Comparison of ENCODE assay signal across 13 mouse cellular contexts in genomic region chr6:72993054-72993687, GRCm38 (mm10). TPM values are rescaled to one million over a fixed set of nuclear protein-coding genes. Genes with fewer than 3 reads are reported as not detected.
DNase-seq lines count a peak whose midpoint lies in the region; ATAC-seq and TF ChIP-seq lines count a peak whose summit lies in the region.
"Had no signal": no experiment of that assay in that cellular context is flagged by ENCODE, and none has a peak within 500 bp of the region (broad histone marks: within the 10 kb centered on the region; RNA-seq: fewer than 3 reads in every experiment).

No protein-coding gene starts in this region.

- H3K36me3 ChIP-seq in myocyte (ENCODE audit: control insufficient read depth, insufficient read depth) = no peaks in the 10 kb centered on the region
- no peaks in the 10 kb centered on the region for H3K36me3 ChIP-seq in hindbrain, embryonic 14.5 days (replicated peaks; ENCODE audit: control insufficient read depth, insufficient read depth)
- no peaks in the 10 kb centered on the region for H3K36me3 ChIP-seq in heart, adult 2 months (ENCODE audit: control insufficient read depth, insufficient read depth, low read length)
- H3K36me3 ChIP-seq: embryonic facial prominence, embryonic 15.5 days had no signal

- H3K4me3 ChIP-seq in myocyte = no peak overlapping the region
- H3K4me3 ChIP-seq in hindbrain, embryonic 14.5 days (replicated peaks; ENCODE audit: low read length) = no peak overlapping the region
- no peak overlapping the region for H3K4me3 ChIP-seq in heart, adult 2 months
- H3K4me3 ChIP-seq: embryonic facial prominence, embryonic 15.5 days had no signal

- no peak overlapping the region for H3K4me2 ChIP-seq in myocyte (ENCODE audit: low read depth)
- no peak overlapping the region for H3K4me2 ChIP-seq in hindbrain, embryonic 14.5 days (replicated peaks)
- H3K4me2 ChIP-seq: embryonic facial prominence, embryonic 15.5 days; heart, embryonic 11.5 days had no signal

- H3K27me3 ChIP-seq in myocyte (ENCODE audit: control insufficient read depth, insufficient read depth, insufficient read length) = no peaks in the 10 kb centered on the region
- no peaks in the 10 kb centered on the region for H3K27me3 ChIP-seq in hindbrain, embryonic 14.5 days (ENCODE audit: control insufficient read depth, insufficient read depth, low read length)
- no peaks in the 10 kb centered on the region for H3K27me3 ChIP-seq in heart, adult 2 months (ENCODE audit: control insufficient read depth, insufficient read depth, low read length)
- H3K27me3 ChIP-seq: embryonic facial prominence, embryonic 15.5 days had no signal

- no peaks in the 10 kb centered on the region for H3K4me1 ChIP-seq in hindbrain, embryonic 14.5 days (replicated peaks; ENCODE audit: control insufficient read depth, insufficient read depth, low read length)
- H3K4me1 ChIP-seq in heart, adult 2 months (ENCODE audit: control insufficient read depth, insufficient read depth, low read length) = no peaks in the 10 kb centered on the region; the same call in 1 of the 2 replicates

- ATAC-seq in common myeloid progenitor, adult 5-6 weeks (replicated peaks; ENCODE audit: low read depth, poor library complexity, severe bottlenecking) = peak; percentile 55
- ATAC-seq in hindbrain, embryonic 14.5 days (ENCODE audit: low FRiP score) = no peak

- intact Hi-C loops in heart, adult 2 months (cut with DNase I) = no loop called here

- TF ChIP-seq POLR2A in myocyte (IDR thresholded peaks at IDR 0.05; ENCODE audit: insufficient read length, low read depth) = no peak
- no peak for TF ChIP-seq POLR2A in heart, adult 2 months (IDR thresholded peaks at IDR 0.05; ENCODE audit: insufficient read depth, low read depth, low read length)

- no peaks in the 10 kb centered on the region for H3K79me2 ChIP-seq in myocyte (ENCODE audit: control insufficient read depth, insufficient read depth)
- no peaks in the 10 kb centered on the region for H3K79me2 ChIP-seq in heart, adult 2 months (replicated peaks; ENCODE audit: control insufficient read depth, insufficient read depth, low read length)

- no peak for TF ChIP-seq CTCF in heart, adult 2 months (IDR thresholded peaks at IDR 0.05)

- H3K27ac ChIP-seq in hindbrain, embryonic 14.5 days = no peak overlapping the region
- no peak overlapping the region for H3K27ac ChIP-seq in heart, adult 2 months
- H3K27ac ChIP-seq: embryonic facial prominence, embryonic 15.5 days had no signal

- H3K9me3 ChIP-seq in hindbrain, embryonic 14.5 days (ENCODE audit: control insufficient read depth, low read length) = no peaks in the 10 kb centered on the region
- H3K9me3 ChIP-seq: embryonic facial prominence, embryonic 15.5 days had no signal

- no peak overlapping the region for H3ac ChIP-seq in myocyte (ENCODE audit: control insufficient read depth, insufficient read length)

- no peak overlapping the region for H3K9ac ChIP-seq in hindbrain, embryonic 14.5 days
- no peak overlapping the region for H3K9ac ChIP-seq in heart, adult 2 months (ENCODE audit: low read depth, low read length)
- H3K9ac ChIP-seq: embryonic facial prominence, embryonic 15.5 days had no signal

- DNase-seq in spleen, adult 12 weeks (ENCODE audit: low spot score) = peak; percentile 7
- no peak for DNase-seq in spleen, postnatal 14 days (ENCODE audit: low spot score in 2 of 2)
- peak; percentile 82 for DNase-seq in thymus, postnatal 25 days
- DNase-seq in right cerebral cortex, postnatal 25 days = no peak
- DNase-seq in hindbrain, embryonic 14.5 days (ENCODE audit: low spot score) = no peak
- DNase-seq in heart, adult 2 months = no peak
- DNase-seq: cerebellum, postnatal 10 days; kidney, adult 8-10 months; lung, postnatal 14 days had no signal

- TF ChIP-seq EP300 in heart, adult 2 months (IDR thresholded peaks at IDR 0.05; ENCODE audit: insufficient read depth, low read depth, low read length) = no peak

- WGBS in hindbrain, embryonic 14.5 days = 84% methylated on average over 8 of the region's 8 CpGs
- 62% methylated on average over 8 of the region's 8 CpGs for WGBS in heart, adult 2 months

TF ChIP-seq in myocyte, 11 proteins besides CTCF, POLR2A, EP300 and RAD21:
- TF ChIP-seq MYOG (IDR thresholded peaks at IDR 0.05; ENCODE audit: control insufficient read depth in 1 of 3, insufficient read depth in 1 of 3, insufficient read length in 2 of 3, low read depth in 2 of 3) (peak in 2 of 3 experiments; percentile 63 to 80), REST (IDR thresholded peaks at IDR 0.05; ENCODE audit: insufficient read depth, insufficient read length) (no peak), MYOD1 (IDR thresholded peaks at IDR 0.05; ENCODE audit: control insufficient read depth in 1 of 3, insufficient read length in 2 of 3, low read depth in 2 of 3) (peak in 2 of 3 experiments; percentile 56 to 76)

RNA-seq across cellular contexts. Expression of gene Tmsb10, which starts 34.6 kb away (rescaled TPM):
- total RNA-seq in common myeloid progenitor, adult 5-6 weeks (2017) = 567 and 716 TPM in 2 replicates
- 6,677 TPM for polyA plus RNA-seq in myocyte (2012; fragmentation: generic; extraction: Trizol)
- polyA plus RNA-seq in hindbrain, embryonic 14.5 days (2014; fragmentation: Nextera tagmentation; extraction: Ambion mirVana) = 5,328 and 5,854 TPM in 2 replicates
- total RNA-seq in heart, adult 2 months (2021) = 10 to 100 TPM; 73.8 to 96.5 TPM
- polyA plus RNA-seq in heart, adult 2 months (2012; rRNA removed) = 29.8 and 36.4 TPM in 2 replicates

Comparison
In these comparisons a context has a peak if more than half of its experiments do, and no peak if none do; other contexts are left out.
1. DNase-seq: peak in spleen, adult 12 weeks (single experiment) and thymus, postnatal 25 days (single experiment); none in spleen, postnatal 14 days (0 of 2), right cerebral cortex, postnatal 25 days (single experiment), hindbrain, embryonic 14.5 days (single experiment) and heart, adult 2 months (0 of 2).
2. RNA of gene Tmsb10, which starts 34.6 kb away (polyA plus RNA-seq): 6,677 TPM in myocyte (single experiment) and 5,328 to 5,854 TPM in hindbrain, embryonic 14.5 days; 29.8 to 36.4 TPM in heart, adult 2 months; every median in the first group is over 100 times any median in the second.